Mouse (Mus musculus): ENCODE data around the gene Actr8. TPM values are rescaled to one million over a fixed set of nuclear protein-coding genes. Genes with fewer than 3 reads are reported as not detected.

The Actr8 gene
- total RNA-seq, 2 experiments from 2014 or later = 86.9 to 91.1 TPM

DNA sequence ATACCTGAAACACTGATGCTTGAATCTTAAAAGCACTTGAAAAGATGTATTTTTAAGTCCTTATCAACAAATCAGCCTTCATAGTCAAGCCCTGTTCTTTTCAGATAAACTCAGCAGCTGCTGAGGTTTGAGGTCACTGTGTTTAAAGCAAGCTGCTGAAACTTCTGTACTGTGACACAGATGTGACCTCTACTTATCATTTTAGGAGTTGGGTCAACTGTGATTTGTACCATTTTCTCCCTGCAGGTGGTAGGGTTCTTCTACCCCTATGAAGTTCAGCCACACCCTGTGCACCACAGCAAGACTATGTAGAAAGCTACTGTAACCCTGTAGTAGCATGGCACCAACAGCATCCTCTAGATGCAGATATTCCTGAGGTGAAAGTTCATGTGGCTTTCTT lies 19.2 kb downstream of the Actr8 start:
- TF ChIP-seq CTCF (IDR thresholded peaks at IDR 0.05) = no peak
- Histone ChIP-seq H3K4me3 (no peak overlapping the region), H3K27ac (no peak overlapping the region)
- intact Hi-C loops (cut with DNase I) = loop anchor here (10.0 kb wide), 1 partner anchor 517 kb away; no protein-coding TSS in a partner anchor
- DNase-seq (ENCODE audit: extremely low spot score in 1 of 2, low spot score in 2 of 2) = no peak

DNA sequence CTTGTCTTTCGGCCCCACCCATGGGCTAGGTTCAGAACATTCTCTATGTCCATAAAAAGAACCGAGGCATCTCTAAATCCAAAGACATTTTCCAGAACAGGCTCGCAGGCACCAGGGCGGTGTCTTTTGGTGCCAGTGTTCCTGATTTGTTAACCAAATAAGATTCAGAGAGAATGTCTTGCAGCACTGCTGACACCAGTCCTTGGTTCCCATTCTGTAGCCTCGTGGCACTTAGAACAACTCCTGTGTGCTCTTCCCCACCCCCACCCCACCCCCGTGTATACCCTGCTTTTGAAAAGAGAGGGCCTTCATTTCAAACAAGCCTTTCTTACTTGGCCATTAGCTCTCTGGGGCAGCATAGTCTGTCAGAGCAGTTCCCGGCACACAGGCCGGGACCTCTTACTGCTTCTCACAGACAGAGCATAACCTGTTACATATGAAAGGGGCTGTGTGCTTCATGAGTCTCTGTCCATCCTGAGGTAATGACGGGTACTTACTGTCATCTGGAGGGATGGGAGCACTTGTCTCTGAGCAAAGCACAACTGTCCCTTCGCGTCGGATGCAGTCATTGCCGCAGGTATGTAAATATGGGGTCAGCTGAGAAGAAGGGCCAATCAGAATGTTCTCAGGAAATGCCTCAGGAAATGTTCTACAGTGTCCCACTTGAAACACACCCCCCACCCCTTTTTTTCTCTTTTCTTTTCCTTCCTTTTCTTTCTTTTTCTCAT lies 20.8 kb downstream of the Actr8 start:
- intact Hi-C loops (cut with DNase I) = loop anchor here (10.0 kb wide), 1 partner anchor 516 kb away; no protein-coding TSS in a partner anchor
- H3K4me3 ChIP-seq = no peak overlapping the region
- DNase-seq (ENCODE audit: extremely low spot score in 1 of 2, low spot score in 2 of 2) = no peak
- no peak for TF ChIP-seq CTCF (IDR thresholded peaks at IDR 0.05)
- H3K27ac ChIP-seq = no peak overlapping the region

DNA sequence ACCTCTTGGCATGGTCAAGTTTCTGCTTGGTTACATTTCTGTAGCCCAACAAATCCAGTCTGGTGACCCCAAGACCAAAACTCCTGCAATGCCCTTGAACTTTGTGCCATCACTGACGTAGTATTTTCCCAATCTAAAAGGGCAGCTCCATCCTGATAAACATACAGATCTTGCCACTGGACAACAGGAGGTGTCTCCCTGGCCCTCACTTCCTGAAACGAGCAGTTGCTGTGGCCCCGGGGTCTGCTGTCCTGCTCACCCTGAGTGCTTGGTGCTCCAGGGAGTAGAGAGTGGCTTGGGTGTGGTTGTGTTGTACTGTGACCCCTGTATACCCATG lies 21.3 kb downstream of the Actr8 start:
- no peak for TF ChIP-seq CTCF (IDR thresholded peaks at IDR 0.05)
- intact Hi-C loops (cut with DNase I) = loop anchor here (10.0 kb wide), 1 partner anchor 515 kb away; no protein-coding TSS in a partner anchor
- H3K4me3 ChIP-seq = no peak overlapping the region

DNA sequence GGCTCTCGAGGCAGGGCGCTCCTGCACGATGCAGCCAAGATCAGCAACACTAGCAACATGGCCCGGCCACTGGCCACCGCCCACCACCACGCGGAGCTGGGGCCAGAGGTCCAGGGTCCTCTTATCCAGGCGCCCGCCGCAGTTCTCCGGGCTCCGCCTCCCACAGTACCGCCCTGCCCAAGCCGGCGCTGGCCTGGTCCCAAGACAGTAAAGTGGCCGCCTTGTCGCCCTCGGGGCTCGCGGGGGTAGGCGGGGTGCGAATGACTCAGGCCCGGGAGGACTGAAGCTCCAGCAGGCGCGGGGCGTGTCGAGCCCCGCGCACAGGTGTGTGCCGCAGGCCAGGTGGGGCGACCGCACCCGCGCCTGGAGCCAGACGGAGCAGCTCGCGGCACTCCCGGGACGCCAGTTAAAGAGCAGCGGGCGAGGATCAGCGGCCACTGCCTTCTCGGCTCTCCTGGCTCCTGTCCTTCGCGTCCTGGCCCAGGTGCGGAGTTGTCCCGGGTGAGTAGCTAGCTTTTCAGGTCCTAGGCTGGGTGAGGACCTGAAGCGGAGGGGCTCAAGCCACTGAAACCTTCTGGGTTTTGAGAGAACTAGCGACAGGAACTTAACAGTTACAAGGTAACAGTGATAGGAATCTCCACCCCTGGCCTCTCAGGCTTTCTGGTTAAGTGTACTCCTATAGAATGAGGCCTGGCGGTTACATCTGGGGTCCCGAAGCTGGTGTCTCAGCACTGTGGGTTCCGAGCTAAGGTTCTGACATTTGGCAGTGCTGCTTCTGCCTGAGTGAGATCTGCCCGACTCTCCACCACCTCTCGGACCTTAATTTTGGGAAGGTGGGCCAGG lies 30.8 kb downstream of the Actr8 start, which contains the start of the genes Il17rb and Chdh:
Gene Il17rb, minus strand, starts transcription at position 164 of the 843 bp plus-strand sequence.
Gene Chdh, plus strand, starts transcription at position 291 of the 843 bp plus-strand sequence.
- no peak for TF ChIP-seq CTCF (IDR thresholded peaks at IDR 0.05)
- intact Hi-C loops (cut with DNase I) = no loop called here
- Histone ChIP-seq H3K4me3 (peak within 1 kb of the TSS; percentile 42), H3K27ac (peak within 1 kb of the TSS; percentile 60)
- peak; percentile 37 to 42 for DNase-seq (ENCODE audit: extremely low spot score in 1 of 2, low spot score in 2 of 2)

More for the DNA sequence above, 21.3 kb downstream of the Actr8 start:
- no peak overlapping the region for H3K27ac ChIP-seq
- no peak for DNase-seq (ENCODE audit: extremely low spot score in 1 of 2, low spot score in 2 of 2)

DNA sequence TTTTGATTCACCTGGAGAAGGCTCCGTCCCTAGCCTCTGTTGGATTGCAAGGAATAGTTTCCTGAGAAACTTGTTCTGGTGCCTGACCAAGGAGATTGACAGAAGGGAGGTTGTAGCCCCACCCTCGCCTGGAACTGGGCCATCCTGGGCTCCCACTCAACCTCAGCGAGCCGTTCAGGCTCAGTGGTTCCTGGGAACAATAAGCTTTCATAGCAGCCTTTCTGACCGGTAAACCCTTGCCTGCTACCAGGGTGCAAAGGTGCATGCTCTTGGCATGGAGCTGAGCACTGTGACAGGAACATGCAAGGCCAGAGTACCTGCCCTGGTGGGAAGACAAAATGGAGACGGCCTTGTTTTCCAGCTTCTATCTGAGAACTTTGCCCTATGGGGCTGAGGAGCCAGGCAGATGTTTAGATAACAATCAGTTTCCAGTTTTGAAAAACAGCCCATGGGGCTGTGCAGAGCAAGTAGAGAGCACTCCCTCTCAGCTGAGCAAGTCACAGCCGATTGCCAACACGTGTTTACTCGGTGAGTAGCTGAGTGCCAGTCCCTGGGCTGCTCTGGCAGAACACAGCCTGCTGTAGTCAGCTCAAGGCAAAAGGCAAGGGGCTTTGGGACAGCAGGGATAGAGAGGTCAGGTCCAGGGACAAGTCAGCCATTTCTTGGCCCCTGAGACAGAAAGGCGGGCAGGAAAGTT lies 31.9 kb downstream of the Actr8 start:
- intact Hi-C loops (cut with DNase I) = no loop called here
- peak; percentile 46 to 47 for DNase-seq (ENCODE audit: extremely low spot score in 1 of 2, low spot score in 2 of 2)
- peak overlapping the region; percentile 60 for H3K27ac ChIP-seq
- TF ChIP-seq CTCF (IDR thresholded peaks at IDR 0.05) = no peak
- H3K4me3 ChIP-seq = no peak overlapping the region

DNA sequence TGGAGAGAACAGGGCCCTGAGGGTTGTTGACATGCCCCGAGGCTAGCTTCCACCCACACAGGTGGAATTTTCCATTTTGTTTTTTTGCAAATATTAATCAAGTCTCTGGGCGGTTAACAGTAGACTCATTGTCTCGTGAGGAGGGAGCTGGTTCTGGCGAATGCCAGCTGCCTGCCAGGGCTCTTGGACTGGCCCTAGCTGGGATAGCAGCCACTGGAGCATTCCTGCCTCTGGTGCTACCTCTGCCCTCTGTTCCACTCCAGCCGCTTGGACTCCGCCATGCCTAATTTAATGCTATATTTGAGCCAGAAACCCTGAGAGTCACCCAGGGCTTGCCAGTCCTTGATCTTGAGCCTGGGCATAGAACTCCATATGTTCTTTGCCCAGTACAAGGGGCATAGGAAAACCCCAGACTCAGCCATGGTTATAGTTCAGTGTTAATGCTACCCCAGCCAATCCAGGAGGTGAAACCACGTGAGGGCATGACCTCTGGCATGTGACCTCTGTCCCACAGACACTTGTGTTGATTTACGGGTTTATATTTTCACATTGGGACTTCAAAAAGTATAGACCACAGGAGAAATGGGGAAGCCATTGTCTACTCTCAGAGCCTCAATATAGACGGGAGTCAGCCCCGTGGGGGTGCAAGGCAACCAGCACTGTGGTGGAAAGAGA lies 33.9 kb downstream of the Actr8 start:
- Histone ChIP-seq H3K27ac (peak overlapping the region; percentile 20; the same call in 1 of the 2 replicates), H3K4me3 (no peak overlapping the region)
- intact Hi-C loops (cut with DNase I) = no loop called here
- DNase-seq (ENCODE audit: extremely low spot score in 1 of 2, low spot score in 2 of 2) = no peak
- TF ChIP-seq CTCF (IDR thresholded peaks at IDR 0.05) = no peak

DNA sequence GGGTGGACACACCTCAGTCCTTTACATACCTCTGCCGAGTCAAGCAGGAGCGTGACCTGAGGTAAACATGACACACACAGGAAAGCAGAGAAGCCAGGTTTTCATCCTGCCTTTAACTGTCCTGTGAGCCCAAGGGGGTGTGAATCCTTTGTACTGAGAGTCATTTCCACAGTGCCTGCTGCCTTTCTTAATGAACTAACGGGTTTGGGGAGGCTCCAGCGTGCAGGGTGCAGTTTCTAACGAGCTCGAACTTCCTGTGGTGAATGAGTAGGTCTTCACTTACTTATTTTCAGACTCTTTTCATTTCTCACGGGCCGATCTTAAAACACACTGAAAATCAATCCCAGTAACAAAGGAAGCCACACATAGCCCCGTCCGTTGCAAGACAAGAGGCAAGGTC lies 36.4 kb downstream of the Actr8 start:
- TF ChIP-seq CTCF (IDR thresholded peaks at IDR 0.05) = no peak
- no peak overlapping the region for H3K4me3 ChIP-seq
- intact Hi-C loops (cut with DNase I) = no loop called here

DNA sequence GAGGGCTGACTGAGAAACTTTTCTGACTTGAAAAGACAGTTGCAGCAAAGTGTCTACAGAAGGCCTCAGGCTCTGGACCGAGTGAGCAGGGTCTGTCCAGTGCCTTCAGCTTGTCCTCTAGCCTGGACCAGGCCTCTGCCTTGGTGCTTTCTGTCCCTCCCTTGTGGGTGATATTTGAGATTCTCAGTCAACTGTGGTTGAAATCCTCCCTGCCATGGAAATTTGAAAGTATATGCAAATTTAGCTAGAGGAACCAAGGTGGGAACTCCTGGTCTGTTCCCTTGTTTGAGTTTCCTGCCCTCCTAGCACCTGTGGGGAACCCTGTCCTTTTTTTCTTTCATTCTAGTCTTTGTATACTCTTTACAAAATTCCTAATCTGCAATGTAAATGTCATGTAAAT lies 36.9 kb downstream of the Actr8 start:
- no peak overlapping the region for H3K4me3 ChIP-seq
- DNase-seq (ENCODE audit: extremely low spot score in 1 of 2, low spot score in 2 of 2) = no peak
- TF ChIP-seq CTCF (IDR thresholded peaks at IDR 0.05) = no peak
- H3K27ac ChIP-seq = no peak overlapping the region
- intact Hi-C loops (cut with DNase I) = no loop called here

More for the DNA sequence above, 36.4 kb downstream of the Actr8 start:
- no peak overlapping the region for H3K27ac ChIP-seq
- DNase-seq (ENCODE audit: extremely low spot score in 1 of 2, low spot score in 2 of 2) = no peak

DNA sequence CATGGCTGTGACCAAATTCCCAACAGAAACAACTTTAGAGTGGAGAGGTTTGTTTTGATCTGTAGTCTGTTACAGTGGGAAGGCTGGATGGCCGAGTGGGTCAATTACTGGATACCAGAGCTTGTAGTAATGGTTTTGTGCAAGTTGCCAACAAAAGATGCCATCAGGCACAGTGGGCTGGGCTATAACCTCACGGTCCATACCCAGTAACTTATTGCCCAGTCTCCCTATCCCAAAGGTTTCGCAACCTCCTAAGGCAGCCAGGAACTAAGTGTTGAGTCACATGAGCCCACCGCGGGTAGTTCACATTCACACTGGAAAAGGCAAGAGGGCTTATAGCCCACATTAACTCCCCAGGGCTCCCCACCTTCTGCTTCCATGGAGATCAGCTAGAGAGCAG lies 38.5 kb downstream of the Actr8 start:
- intact Hi-C loops (cut with DNase I) = no loop called here
- no peak overlapping the region for H3K4me3 ChIP-seq
- no peak overlapping the region for H3K27ac ChIP-seq
- no peak for TF ChIP-seq CTCF (IDR thresholded peaks at IDR 0.05)
- DNase-seq (ENCODE audit: extremely low spot score in 1 of 2, low spot score in 2 of 2) = no peak

DNA sequence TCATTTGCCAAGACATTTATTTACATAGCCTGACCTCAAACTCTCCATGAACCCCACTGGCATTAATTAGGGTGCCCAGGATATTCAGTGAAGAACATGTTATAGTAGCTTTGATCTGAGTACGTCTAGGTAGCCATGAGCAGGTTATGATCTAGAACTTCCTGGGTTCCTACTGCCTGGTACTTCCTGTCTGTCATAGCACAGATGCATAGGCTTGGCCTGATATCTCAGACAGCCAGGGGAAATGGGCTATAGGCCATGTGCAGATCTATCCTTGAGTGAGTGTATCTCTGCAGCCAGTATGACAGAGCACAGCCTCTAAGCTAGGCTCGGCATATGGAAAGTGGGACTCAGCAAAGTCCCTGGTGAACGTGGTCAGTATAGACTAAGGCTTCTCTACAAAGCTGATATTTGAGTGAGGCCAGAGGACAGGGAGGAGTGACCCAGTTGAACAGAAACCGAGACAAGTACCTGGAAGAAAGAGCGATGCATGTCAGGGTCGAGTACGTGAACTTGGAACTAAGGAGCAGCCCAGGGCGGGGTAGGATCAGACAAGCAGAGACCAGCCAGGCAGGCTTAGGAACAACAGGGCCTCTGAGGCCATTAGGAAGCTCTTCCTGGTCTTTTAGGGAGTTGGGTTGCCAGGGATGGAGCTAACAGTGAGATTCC lies 39.8 kb downstream of the Actr8 start:
- H3K4me3 ChIP-seq = no peak overlapping the region
- no peak for TF ChIP-seq CTCF (IDR thresholded peaks at IDR 0.05)
- no peak overlapping the region for H3K27ac ChIP-seq
- intact Hi-C loops (cut with DNase I) = no loop called here
- DNase-seq (ENCODE audit: extremely low spot score in 1 of 2, low spot score in 2 of 2) = no peak

DNA sequence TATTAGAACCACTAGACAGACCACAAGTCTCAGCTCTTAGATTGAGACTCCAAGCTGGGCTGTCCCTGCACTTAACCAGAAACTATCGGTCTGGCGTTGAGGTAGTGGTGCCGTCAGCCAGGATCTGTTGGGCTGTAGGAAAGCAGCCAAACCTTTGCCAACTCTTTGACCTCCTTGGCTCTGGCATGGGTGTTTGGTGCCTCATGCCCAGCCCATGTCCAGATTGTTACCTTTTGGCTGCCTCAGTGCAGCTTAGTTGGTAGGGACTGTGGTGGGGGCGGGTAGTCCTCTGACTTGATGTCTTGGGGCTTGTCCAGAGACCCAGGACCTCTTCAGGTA lies 40.3 kb downstream of the Actr8 start:
- Histone ChIP-seq H3K4me3 (no peak overlapping the region), H3K27ac (no peak overlapping the region)
- TF ChIP-seq CTCF (IDR thresholded peaks at IDR 0.05) = no peak
- intact Hi-C loops (cut with DNase I) = no loop called here
- DNase-seq (ENCODE audit: extremely low spot score in 1 of 2, low spot score in 2 of 2) = no peak
